Mouse (Mus musculus) frontal cortex, postnatal 25 days (tissue): ENCODE measurements around the gene Aagab.

ENCODE experiments used
- DNase-seq, 2 experiments: peaks; one replicate each; pipeline ENCODE4 v3.0.0; 2022; ENCODE audit warnings: low spot score in 2 of 2

Gene Aagab

DNA sequence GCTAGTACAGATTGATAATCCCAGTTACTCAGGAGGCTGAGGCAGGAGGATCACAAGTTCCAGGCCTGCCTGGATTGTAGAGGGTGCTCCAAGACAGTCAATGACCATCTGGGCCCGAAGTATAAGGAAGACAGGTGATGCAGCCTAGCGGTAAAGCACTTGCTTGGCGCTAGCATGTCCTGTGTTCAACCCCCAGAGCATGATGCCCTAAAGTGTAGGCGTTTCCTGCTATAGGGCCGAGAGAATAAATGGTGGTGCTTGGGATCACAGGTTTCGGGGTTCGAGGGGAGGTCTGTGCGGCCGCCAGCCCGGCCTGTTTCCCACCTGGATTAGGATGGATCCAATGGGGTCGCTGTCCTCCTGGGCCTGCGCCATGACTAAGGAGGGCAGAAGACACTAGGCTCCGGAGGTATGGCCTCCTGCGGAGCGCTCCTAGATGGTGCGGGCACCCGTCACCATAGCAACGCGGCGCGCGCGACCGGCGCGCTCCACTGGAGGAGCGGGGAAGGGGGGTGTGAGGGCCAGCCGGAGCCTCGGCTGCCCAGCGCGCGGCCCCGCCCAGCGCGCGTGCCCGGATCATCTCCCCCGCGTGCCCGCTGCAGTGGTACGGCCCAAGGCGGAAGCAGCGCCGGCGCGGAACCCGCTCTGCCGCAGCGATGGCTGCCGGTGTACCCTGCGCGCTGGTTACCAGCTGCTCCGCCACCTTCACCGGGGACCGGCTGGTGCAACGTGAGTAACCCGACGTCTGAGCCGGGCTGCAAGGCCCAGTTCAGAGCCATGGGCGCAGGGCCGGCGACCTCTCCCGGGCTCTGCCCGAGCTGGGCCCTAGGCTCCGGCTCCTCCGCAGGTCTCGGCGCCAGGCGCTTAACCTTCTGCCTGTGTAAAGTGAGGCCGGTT lies at the start of gene Aagab, which contains the start of gene Iqch:
Gene Aagab (plus strand): TSS at position 618 of the 897 bp plus-strand sequence.
Gene Iqch (minus strand): TSS at position 451 of the 897 bp plus-strand sequence.
- peak; percentile 91 to 95 for DNase-seq

DNA sequence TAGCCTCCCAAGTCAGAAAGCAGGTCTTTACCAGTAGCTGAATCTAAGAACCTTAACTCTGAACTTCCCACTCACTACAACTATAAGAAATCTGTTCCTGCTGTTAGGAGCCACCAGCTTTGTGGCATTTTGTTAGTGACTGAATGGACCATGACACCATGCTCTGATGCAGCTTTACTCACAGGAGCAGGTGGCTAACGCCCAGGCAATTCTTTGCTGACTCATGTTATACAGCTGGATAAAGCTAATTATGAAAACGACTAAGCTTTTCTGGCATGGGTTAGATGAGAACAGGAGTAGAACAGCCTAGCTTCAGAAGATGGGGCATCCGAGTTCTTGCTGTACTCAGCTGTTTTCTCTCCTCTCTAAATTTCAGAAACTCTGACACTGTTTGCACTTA lies 48.8 kb upstream of the Aagab start:
- no peak for DNase-seq

DNA sequence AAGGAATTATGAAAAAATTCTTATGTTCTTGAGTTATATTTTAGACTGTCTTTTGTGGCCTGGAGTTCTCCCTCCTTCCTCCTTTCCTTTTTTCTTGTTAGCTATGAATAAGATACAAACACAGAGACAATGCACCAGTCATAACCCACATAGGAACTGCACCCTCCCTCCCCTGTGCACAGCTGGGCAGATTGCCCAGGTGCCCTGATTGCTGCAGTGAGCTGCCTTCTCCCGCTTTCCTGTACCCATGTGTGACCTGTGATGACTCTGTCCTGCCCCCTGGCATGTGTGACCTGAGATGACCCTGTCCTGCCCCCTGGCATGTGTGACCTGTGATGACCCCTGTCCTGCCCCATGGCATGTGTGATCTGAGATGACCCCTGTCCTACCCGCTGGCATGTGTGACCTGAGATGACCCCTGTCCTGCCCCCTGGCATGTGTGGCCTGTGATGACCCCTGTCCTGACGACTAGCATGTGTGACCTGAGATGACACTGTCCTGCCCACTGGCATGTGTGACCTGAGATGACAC lies 46.9 kb upstream of the Aagab start:
- no peak for DNase-seq

DNA sequence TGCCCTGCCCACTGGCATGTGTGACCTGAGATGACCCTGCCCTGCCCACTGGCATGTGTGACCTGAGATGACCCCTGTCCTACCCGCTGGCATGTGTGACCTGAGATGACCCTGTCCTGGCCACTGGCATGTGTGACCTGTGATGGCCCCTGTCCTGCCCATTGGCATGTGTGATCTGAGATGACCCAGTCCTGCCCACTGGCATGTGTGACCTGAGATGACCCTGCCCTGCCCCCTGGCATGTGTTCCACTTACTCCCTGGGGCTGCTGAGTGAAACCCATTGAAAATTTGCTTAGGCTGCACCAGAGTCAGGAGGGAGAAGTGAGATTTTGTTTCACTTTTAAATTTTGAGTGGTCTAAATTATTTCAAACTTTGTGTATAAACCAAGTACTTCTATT lies 46.1 kb upstream of the Aagab start:
- no peak for DNase-seq

DNA sequence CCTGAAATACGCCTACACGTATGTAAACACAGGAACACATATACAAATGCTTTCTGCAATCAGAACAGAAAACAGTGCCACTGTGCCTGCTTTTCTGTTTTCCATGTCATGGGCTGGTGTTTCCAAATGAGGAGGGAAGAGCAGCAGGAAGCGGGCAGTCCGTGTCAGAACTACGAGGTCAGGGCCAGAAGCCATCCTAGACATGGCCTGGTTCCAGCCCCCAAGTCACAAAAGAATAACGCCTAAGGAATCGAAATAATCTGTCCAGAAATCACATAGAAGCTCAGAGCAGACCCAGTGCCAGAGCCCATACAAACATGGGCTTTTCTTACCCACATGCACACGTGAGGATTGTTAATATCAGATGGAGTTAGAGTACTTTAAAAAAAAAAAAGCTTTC lies 45.5 kb upstream of the Aagab start:
- DNase-seq: no peak

DNA sequence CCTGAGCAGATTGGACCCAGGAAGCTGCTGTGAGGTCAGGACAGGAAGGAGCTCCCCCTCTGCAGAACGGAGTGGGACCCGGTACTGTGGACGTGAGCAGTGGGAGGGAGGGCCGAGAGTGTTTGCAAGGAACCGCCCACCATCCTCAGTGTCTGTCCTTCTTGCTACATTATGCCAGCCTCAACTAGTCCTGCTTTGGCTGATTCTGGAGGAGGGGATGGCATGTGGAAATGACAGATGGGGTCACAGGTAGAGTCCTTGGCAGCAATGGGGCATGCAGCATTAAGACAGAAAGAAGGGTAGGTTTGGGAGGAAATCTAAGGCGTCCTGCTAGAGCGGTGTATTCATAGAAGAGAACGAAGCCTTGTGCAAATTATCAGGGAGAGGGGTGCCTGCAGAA lies 40.5 kb upstream of the Aagab start:
- no peak for DNase-seq

DNA sequence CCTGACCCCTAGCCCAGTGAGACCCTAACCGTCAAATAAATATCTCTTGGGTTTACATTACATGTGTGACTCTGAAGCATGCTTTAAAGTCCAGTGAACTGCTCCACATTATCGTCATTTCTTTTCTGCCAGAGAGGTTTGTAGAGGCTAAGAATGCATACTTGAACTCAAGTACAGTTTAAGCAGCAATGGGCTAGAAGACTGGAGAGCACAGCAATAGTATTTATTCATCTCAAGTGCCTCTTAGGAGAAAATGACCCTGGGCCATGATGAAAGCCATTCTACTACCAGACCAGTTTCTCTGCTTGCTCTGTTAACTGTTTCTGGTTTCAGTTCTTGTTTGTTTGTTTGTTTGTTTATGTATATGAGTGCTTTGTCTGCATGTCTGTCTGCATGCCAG lies 39.0 kb upstream of the Aagab start:
- no peak for DNase-seq

DNA sequence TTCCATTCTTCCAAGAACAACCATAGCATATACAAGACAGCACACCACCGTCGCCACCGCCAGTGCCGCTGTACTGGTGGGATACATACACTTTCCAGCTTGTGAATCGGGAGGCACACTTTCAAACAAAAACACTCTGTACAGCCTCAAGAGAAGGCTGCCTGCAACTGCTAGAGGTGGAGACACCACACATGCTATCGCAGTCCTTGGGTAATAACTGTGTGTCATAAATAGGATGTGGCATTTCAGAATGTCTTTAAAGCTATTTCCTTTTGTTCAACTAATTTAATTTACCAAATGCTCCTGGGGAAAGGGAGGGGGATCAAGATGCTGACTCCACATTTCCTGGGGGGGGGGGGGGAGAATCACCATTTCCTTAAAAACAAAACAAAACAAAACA lies 34.1 kb upstream of the Aagab start:
- DNase-seq: no peak

DNA sequence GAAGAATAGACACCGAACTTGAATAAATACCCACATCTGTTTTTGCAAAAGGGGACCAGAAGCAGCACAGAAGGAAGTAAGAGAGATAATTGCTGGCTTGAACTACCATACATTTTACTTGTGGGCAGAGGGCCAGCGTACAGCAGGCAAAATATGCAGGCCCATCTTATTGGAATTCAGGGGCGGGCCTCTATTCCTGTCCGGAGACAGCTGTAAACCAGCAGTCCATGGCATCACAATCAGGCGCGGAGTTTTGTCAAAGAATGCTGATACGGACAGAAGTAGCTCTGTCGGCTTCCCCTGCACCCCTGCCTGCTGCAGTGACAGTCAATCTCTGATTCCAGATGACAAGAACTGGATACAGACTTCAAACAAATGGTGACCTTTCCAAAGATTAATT lies 33.7 kb upstream of the Aagab start:
- no peak for DNase-seq

DNA sequence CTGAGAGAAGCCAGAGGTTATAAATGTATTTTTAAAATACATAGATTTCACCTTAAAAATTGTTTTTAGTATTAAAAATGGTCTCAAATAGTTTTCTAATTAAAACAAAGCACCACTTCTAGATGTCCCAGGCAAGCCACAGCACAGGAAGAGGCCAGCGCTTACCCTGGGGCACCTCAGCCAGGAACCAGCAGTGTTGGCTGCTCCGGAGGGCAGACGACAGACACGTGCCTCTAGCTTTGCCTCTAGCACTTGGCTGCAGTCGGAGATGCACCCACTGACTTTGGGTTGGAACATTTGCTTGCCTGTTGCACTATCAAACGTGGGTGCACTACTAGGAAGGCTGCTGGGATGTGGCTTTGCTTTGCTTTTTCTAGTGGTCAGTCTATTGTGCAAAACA lies 30.6 kb upstream of the Aagab start:
- no peak for DNase-seq

DNA sequence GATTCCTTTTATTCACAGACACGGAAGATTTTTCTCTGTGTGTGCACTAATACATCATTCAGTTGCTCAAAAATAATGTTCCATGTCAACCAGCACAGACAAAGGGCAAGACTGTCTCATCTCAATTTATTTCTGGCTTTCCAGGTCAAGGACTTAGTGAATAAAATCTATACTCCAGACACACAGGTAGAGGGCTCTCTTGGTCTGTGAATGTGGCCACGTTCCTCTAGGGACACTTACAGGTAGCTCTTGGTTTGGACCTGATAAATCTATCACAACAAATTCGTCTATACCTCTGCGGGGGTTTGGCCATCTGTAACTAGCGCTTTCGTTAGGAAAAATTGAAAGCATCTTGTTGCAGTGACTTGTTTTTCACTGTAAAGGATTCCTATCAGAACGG lies 29.6 kb upstream of the Aagab start:
- no peak for DNase-seq

DNA sequence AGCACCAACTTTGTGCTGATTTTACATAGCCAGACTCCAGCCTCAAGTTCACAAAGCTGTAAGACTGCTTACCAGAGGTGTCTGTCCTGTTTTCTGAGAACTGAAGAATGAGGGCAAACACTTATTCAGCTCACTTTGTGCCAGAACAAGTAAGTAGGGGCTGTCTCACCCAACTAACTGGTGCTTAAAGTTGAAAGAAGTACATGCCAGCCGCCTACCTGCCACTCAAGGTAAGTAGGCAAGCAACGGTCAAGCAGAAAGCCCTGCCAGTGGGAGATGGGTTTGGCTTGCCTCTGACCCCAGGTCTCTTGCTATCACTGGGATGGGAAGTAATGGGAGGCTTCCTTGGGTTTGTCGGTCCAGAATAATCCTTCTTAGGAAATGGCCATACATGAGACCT lies 25.0 kb upstream of the Aagab start:
- no peak for DNase-seq

DNA sequence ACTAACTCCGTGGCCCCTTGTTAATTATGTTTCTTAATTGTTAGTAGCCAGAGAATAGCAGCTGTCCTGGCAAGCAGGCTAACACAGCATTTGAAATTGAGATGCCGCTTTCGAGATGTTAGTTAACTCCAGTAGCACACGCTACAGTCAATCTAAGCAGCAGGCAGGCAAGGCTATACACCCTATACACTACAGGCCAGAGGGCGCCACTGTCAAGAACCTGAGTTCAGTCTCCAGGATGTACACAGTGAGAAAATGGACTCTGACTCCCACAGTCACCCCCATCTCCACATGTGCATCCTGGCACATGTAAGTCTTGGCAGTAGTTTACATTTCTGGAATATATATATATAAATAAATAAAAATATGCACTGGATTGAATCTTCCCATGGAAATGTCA lies 22.8 kb upstream of the Aagab start:
- DNase-seq: no peak

DNA sequence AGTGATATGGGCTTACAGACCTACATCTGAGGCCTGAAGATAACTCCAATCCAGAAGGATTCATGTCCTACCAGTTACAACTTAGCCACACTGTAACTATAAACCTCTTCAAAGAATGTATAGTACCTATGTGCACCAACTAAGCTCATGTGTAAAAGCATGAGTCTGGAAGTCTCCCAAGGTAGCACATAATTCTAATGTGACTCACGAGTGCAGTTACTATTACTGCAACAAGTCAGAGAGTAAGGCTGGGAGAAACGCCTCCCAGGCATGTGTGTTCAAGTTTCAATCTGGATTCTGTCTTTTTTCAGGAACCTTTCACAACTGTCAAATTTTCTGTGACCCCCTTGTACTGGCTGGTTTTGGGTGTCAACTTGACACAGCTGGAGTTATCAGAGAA lies 22.4 kb upstream of the Aagab start:
- DNase-seq: no peak

DNA sequence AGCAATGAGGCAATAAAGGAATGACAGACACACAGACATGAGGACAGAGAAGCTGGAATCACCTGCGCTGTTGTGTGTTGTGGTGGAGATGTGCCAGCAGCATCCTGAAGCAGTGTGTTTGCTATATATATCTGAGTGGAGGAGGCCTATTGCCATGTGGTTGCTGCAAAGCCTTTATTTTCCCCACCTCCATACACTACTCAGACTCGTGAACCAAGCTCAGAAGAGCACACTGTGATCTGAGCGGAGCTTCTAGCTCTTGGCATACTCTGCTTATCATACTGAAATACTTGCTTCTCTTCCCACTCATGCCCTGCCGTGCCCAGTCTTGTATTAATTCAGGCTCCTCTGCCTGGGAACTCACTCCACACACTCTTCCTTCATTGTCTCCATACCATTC lies 20.7 kb upstream of the Aagab start:
- no peak for DNase-seq

DNA sequence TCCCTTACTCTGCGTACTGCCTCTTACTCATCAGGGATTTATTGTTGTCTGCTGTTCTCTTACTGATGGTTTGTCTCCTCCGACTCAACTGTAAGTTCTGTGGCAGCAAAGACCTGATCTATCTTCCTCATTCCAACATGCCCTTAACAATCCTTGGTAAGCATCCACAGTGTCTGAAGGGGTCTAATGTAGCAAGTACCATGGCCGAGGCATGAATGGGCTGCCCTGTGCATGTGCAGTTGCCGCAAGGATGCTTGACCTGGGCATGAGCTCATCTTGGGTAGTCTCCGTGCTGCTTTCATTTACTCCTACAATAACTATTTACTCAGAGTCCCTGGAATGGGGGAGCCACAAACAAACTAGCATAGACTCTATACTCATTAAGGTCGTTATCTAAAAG lies 17.2 kb upstream of the Aagab start:
- no peak for DNase-seq

DNA sequence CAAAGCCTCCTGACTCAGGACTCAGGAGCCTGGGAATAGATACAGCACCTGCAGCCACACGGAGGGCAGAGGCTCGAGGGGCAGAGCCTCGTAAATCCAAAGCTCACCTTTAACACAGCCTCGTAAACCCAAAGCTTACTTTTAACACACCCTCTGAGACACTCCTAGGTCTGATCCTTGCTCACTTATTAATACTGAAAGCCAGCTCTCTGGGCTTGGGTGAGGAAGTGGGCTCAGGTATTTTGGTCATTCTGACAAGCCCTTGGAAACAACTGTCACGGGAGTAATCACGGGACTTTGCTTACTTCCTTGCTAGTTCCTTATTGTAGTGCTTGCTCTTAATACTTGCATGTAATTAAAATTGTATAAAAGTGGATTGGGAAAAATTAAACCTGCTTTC lies 13.3 kb upstream of the Aagab start:
- DNase-seq: no peak

DNA sequence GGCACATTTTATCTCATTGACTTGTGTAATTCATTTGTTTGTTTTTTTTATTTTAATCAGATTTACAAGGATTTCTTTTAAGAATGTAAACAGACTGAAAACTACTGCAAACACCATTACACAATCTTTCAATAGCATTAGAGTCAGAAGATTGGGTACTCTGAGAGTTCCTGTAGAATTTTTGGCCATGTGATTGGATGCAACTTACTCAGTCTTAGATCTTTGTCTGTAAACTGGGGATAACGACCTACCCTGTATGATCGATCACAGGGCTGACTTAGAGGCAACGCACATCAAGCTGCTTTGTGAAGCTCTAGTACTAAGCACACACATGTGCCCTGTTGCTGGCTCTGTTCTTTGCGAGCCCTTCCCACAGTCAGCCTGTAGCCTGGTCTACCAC lies 11.9 kb upstream of the Aagab start:
- no peak for DNase-seq

DNA sequence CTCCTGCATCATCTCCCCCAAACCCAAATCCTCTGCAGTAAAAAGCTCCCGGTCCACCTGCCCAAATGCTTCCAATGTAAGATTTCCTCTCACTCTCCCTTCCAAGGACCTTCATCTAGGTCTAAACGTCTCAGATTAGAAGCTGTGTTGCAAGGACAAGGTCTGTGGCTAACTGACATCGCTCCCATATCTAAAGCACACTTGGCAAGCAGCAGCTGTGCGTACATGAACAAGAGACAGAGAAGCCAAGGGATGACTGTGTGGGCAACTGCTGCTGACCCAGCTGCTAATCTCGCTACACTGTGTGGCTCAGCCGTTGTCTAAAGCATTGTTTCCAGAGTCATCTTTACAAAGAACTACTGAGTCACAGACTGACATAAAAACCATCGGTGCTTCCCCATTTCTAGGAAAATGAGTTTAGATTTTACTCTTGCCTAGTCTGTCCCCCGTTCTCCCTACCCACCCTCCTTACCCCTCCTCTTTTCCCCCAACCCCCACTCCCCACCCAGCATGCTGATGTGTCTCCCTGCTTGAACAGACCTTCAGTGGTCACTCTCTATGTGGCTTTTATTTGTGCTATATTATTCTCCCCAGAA lies 10.7 kb upstream of the Aagab start:
- no peak for DNase-seq

DNA sequence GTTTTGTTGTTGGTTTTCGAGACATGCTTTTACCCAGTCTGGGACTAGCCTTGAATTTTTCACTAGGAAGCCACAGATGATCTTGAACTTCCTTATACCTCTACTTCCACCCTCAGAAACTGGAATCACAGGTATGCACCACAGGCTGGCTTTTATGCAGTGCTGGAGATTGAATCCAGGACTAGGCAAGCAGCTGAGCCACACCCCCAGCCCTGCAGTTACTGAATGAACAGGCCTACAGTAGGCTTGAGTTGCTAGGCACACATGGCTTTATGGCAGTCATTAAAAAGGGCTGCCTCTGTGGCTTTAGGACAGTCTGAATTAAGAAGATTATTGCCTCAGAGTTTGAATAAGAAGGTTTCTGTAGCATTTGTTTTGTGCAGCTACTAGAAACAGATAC lies 7.4 kb upstream of the Aagab start:
- DNase-seq: no peak

DNA sequence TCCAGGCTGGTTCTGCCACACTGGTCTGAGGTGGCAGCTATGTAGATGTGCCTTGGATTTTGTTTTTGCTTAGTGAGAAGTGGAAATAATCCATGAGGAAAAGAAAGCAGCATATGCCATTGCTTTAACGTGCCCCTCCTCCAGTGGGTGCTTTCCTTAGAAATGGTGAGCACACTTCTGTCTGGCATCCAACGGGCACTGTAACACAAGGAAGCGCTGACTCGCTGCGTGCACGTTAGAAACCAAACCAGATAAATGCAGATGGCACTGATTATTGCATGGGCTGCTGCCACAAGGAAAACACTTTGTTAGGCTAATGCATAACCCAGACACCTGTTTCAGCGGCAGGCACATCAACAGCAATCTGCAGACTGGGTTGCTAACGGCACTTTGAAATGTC lies 6.8 kb upstream of the Aagab start:
- DNase-seq: no peak

DNA sequence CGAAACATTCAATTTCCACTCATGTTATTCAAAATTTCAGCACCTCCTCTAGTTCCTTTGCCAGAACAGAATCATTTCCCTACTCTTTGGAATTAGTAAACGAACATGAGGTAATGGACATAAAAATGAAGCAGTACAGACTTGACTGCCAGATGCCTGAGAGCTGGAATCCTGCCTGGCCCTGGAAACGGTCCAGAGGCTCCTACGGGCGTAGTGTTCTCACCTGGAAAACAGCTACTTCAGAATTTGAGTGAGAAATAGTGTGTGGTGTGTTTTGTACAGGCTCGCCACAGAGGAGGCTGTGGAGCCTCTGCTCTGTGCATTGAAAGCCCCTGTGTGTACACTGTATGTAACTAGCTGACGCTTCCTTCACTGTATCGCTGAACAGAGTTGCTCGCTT lies 5.8 kb upstream of the Aagab start:
- DNase-seq: no peak

DNA sequence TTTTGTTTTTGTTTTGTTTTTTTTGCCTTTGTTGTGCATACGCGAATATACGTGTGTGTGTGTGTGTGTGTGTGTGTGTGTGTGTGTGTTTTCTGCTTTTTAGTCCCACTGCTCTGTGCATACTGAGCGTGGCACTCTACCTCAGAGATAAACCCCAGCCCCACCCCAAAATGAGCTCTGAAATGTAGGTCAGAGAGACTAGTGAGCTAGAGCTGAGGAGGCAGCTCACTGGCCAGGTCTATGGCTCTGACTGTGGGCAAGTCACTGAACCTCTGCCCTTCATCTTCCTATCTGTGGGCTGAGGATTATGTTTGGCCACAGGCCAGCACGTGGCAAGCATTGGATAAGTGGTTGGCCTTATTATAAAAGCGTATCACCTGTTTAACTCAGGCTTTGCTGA lies 1.4 kb downstream of the Aagab start:
- DNase-seq: no peak
